Mouse (Mus musculus): ENCODE measurements around the gene Ceacam9.

DNA sequence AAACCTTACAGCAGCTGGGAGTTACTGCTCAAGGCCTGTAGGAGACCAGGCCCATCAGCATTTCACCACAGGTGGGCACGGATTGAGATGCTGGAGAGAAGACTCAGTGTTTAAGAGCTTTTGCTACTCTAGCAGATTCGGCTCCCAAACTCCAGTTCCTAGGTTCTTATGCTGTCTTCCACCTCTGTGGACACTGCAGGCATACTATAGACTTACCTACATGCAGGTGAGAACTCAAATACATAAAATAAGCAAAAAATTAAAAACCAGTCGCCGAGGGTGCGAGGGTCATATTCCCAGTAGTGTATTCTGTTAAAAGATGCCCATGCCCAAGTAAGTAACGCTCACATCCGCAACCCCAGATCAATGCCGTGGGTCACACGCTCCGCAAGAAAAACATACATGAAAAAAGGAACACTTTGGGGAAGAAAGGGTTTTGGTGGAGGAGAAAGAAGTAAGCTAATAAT is 15.9 kb downstream of the Ceacam9 start:
- no peak for TF ChIP-seq CTCF (IDR thresholded peaks at IDR 0.05; ENCODE audit: insufficient read depth, low read depth, low read length)
- TF ChIP-seq POLR2A (IDR thresholded peaks at IDR 0.05; ENCODE audit: insufficient read depth, low read depth, low read length): no peak
